In the genomic region with DNA sequence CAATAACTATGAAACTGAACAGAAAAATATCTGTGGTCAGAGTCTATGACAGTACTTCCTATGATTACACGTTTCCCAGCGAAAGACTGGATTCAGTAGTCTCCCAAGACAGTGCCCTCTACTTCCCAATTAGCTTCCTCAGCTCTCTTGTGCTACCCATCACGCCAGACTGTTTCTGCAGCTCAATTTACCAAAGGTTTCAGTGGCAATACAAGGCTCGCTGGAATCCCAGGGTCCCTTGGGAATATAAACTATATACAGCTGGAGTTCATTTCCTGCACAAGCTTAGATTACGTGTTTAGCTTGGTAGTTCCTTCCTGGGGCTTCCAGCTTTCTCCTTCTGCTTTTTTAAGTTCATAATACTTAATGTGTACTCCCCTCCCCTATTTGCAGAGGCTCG, we compare ENCODE assay signal across 10 mouse cellular contexts.
A peak's percentile ranks its signal among the peaks of the same experiment; 100 is the strongest.
DNase-seq lines count a peak whose midpoint lies in the region; ATAC-seq and TF ChIP-seq lines count a peak whose summit lies in the region.
"Had no signal": no experiment of that assay in that cellular context is flagged by ENCODE, and none has a peak within 500 bp of the region (broad histone marks: within the 10 kb centered on the region; RNA-seq: fewer than 3 reads in every experiment).

No protein-coding gene starts in this region.

- no peak for ATAC-seq in forebrain, postnatal 0 days
- ATAC-seq in limb, embryonic 11.5 days (ENCODE audit: insufficient number of reproducible peaks, low FRiP score, low TSS enrichment, low read depth), result no peak; the same call in 1 of the 2 replicates
- ATAC-seq: Patski had no signal

- H3K4me2 ChIP-seq in forebrain, postnatal 0 days (ENCODE audit: low read depth), result no peak overlapping the region
- no peak overlapping the region for H3K4me2 ChIP-seq in limb, embryonic 11.5 days (ENCODE audit: low read depth, severe bottlenecking)

- no peak overlapping the region for H3K4me3 ChIP-seq in forebrain, embryonic 10.5 days
- no peak overlapping the region for H3K4me3 ChIP-seq in forebrain, postnatal 0 days (ENCODE audit: low read depth, low read length)
- no peak overlapping the region for H3K4me3 ChIP-seq in layer of hippocampus, adult 2 months
- no peak overlapping the region for H3K4me3 ChIP-seq in limb, embryonic 11.5 days (ENCODE audit: low read depth, low read length)

- H3K27me3 ChIP-seq in forebrain, embryonic 10.5 days (ENCODE audit: poor library complexity, severe bottlenecking), result peaks cover under 1% of the 10 kb centered on the region; the same call in 1 of the 2 replicates
- no peaks in the 10 kb centered on the region for H3K27me3 ChIP-seq in forebrain, postnatal 0 days (ENCODE audit: insufficient read depth, low read length)
- H3K27me3 ChIP-seq in limb, embryonic 11.5 days (ENCODE audit: control insufficient read depth, insufficient read depth, low read length), result no peaks in the 10 kb centered on the region
- H3K27me3 ChIP-seq: Patski had no signal

- H3K4me1 ChIP-seq in forebrain, embryonic 10.5 days, result peaks cover 31% of the 10 kb centered on the region
- peaks cover 21% of the 10 kb centered on the region for H3K4me1 ChIP-seq in forebrain, postnatal 0 days (ENCODE audit: insufficient read depth)
- peaks cover 23% of the 10 kb centered on the region for H3K4me1 ChIP-seq in limb, embryonic 11.5 days (ENCODE audit: control insufficient read depth, insufficient read depth, low read length)

- H3K36me3 ChIP-seq in forebrain, embryonic 10.5 days (replicated peaks), result no peaks in the 10 kb centered on the region
- no peaks in the 10 kb centered on the region for H3K36me3 ChIP-seq in forebrain, postnatal 0 days (ENCODE audit: insufficient read depth)
- H3K36me3 ChIP-seq in limb, embryonic 11.5 days (ENCODE audit: control insufficient read depth, insufficient read depth, low read length), result no peaks in the 10 kb centered on the region

- 57% methylated on average over 6 of the region's 6 CpGs for WGBS in forebrain, embryonic 10.5 days
- WGBS in forebrain, postnatal 0 days, result 58% methylated on average over 6 of the region's 6 CpGs
- WGBS in limb, embryonic 11.5 days, result 9% methylated on average over 6 of the region's 6 CpGs

- no peak overlapping the region for H3K27ac ChIP-seq in forebrain, embryonic 10.5 days
- H3K27ac ChIP-seq in forebrain, postnatal 0 days (ENCODE audit: low read depth, low read length), result no peak overlapping the region
- peak overlapping the region; percentile 12; the same call in 1 of the 2 replicates for H3K27ac ChIP-seq in layer of hippocampus, adult 2 months
- no peak overlapping the region for H3K27ac ChIP-seq in limb, embryonic 11.5 days (replicated peaks; ENCODE audit: low read depth, low read length)

- no peaks in the 10 kb centered on the region for H3K9me3 ChIP-seq in forebrain, embryonic 10.5 days
- H3K9me3 ChIP-seq in forebrain, postnatal 0 days (ENCODE audit: low read length), result no peaks in the 10 kb centered on the region
- no peaks in the 10 kb centered on the region for H3K9me3 ChIP-seq in limb, embryonic 11.5 days (ENCODE audit: control insufficient read depth, low read length)

- no peak for TF ChIP-seq CTCF in forebrain, postnatal 0 days (IDR thresholded peaks at IDR 0.05; ENCODE audit: low read depth)
- TF ChIP-seq CTCF in layer of hippocampus, adult 2 months (conservative IDR thresholded peaks at IDR 0.05), result no peak

- peak; percentile 14 for DNase-seq in forebrain, embryonic 10.5 days (ENCODE audit: extremely low spot score, low spot score)
- DNase-seq in forebrain, postnatal 0 days, result no peak
- DNase-seq in layer of hippocampus, adult 2 months (ENCODE audit: low spot score in 2 of 2), result no peak
- DNase-seq in layer of hippocampus, adult 11-12 months (ENCODE audit: low spot score), result no peak
- DNase-seq in embryo, embryonic 11 days, result peak; percentile 80
- peak; percentile 57 for DNase-seq in limb, embryonic 11.5 days (ENCODE audit: low spot score)
- DNase-seq in ovary, adult 18-20 months (ENCODE audit: low spot score), result no peak
- DNase-seq in gastrocnemius, adult 18-20 months (ENCODE audit: low spot score), result no peak
- DNase-seq: gastrocnemius, postnatal 25 days had no signal

- H3K9ac ChIP-seq in forebrain, postnatal 0 days, result no peak overlapping the region
- no peak overlapping the region for H3K9ac ChIP-seq in limb, embryonic 11.5 days (ENCODE audit: low read length)

Comparison
In these comparisons a context has a peak if more than half of its experiments do, and no peak if none do; other contexts are left out.
1. DNase-seq: peak in forebrain, embryonic 10.5 days (single experiment), embryo, embryonic 11 days (single experiment) and limb, embryonic 11.5 days (single experiment); none in forebrain, postnatal 0 days (single experiment), layer of hippocampus, adult 2 months (0 of 2), layer of hippocampus, adult 11-12 months (single experiment), ovary, adult 18-20 months (single experiment) and gastrocnemius, adult 18-20 months (single experiment).